Mouse (Mus musculus) ovary, adult 10 weeks (tissue): ENCODE measurements around the gene Gm8229. TPM values are rescaled to one million over a fixed set of nuclear protein-coding genes. Genes with fewer than 3 reads are reported as not detected.

Experiments used
- polyA plus RNA-seq: library from polyadenylated mRNA; stranded (reverse); fragments of 350-450 nt; fragmentation: Illumina TruSeq; extraction: RNeasy Lipid Tissue Mini Kit (QIAGEN cat#74804); gene quantifications from one replicate; pipeline ENCODE4 v1.2.3, GENCODE M21; 2014

Gene Gm8229
- polyA plus RNA-seq, result not detected

GRCm38 (mm10) chr14:44365057-44365456 is at the start of gene Gm8229:
Gene Gm8229 (plus strand): TSS chr14:44365357.

GRCm38 (mm10) chr14:44338484-44338883 is 26.7 kb upstream of the Gm8229 start, which contains the start of gene Gm5930:
Gene Gm5930 (minus strand): TSS chr14:44338584.

GRCm38 (mm10) chr14:44410588-44410987 is 45.4 kb downstream of the Gm8229 start, which contains the start of gene Gm3371:
Gene Gm3371 (minus strand): TSS chr14:44410688.

Other genes starting within 250 kb of the Gm8229 start
- not detected for gene Gm3327, start 241.5 kb upstream of the Gm8229 start, polyA plus RNA-seq
- not detected for gene Gm8212, start 167.7 kb upstream of the Gm8229 start, polyA plus RNA-seq
- gene 4930503E14Rik, start 152.1 kb upstream of the Gm8229 start, polyA plus RNA-seq, result not detected
- not detected for gene Gm8220, start 79.8 kb upstream of the Gm8229 start, polyA plus RNA-seq
- not detected for gene Gm5930, start 26.8 kb upstream of the Gm8229 start, polyA plus RNA-seq
- not detected for gene Gm3371, start 45.3 kb downstream of the Gm8229 start, polyA plus RNA-seq
- gene Gm8232, start 68.3 kb downstream of the Gm8229 start, polyA plus RNA-seq, result not detected
- gene BC061237, start 127.1 kb downstream of the Gm8229 start, polyA plus RNA-seq, result not detected
- not detected for gene Gm17093, start 152.9 kb downstream of the Gm8229 start, polyA plus RNA-seq
- not detected for gene Gm8247, start 217.8 kb downstream of the Gm8229 start, polyA plus RNA-seq